Mouse (Mus musculus): Measurements from ENCODE around the gene Ppp2ca. TPM values are rescaled to one million over a fixed set of nuclear protein-coding genes. Genes with fewer than 3 reads are reported as not detected.
"Not testable (repeated sequence)": the region's sequence is repeated elsewhere in the genome, so short reads cannot be mapped to it uniquely, and the experiment has no call there.

Ppp2ca gene
- polyA plus RNA-seq, 1 experiment from 2014 or later: 42.1 TPM

- no peak for ATAC-seq
Measured at GRCm38 (mm10) chr11:52109421-52109820, 10.9 kb downstream of the Ppp2ca start.

GRCm38 (mm10) chr11:52115479-52115878 is 17.0 kb downstream of the Ppp2ca start:
- Histone ChIP-seq H3K9me3 (ENCODE audit: low read length) (no peaks in the 10 kb centered on the region), H3K4me1 (ENCODE audit: insufficient read depth, low read depth, low read length) (no peaks in the 10 kb centered on the region), H3K9ac (replicated peaks; ENCODE audit: low read depth) (no peak overlapping the region), H3K4me3 (ENCODE audit: low read depth, low read length) (no peak overlapping the region), H3K36me3 (ENCODE audit: insufficient read depth, low read length) (peaks cover 27% of the 10 kb centered on the region), H3K27me3 (replicated peaks; ENCODE audit: insufficient read depth, low read length) (no peaks in the 10 kb centered on the region), H3K27ac (ENCODE audit: low read length) (no peak overlapping the region), H3K4me2 (replicated peaks; ENCODE audit: low read depth, low read length) (no peak overlapping the region)
- DNase-seq (ENCODE audit: low spot score): no peak
- 90% methylated on average over 3 of the region's 3 CpGs for WGBS
- TF ChIP-seq EP300 (IDR thresholded peaks at IDR 0.05) (no peak), CTCF (IDR thresholded peaks at IDR 0.05) (no peak)
- no peak for ATAC-seq

More at GRCm38 (mm10) chr11:52109421-52109820, 10.9 kb downstream of the Ppp2ca start:
- DNase-seq (ENCODE audit: low spot score): no peak
- Histone ChIP-seq H3K4me2 (replicated peaks; ENCODE audit: low read depth, low read length) (no peak overlapping the region), H3K36me3 (ENCODE audit: insufficient read depth, low read length) (no peaks in the 10 kb centered on the region), H3K27ac (ENCODE audit: low read length) (no peak overlapping the region), H3K27me3 (replicated peaks; ENCODE audit: insufficient read depth, low read length) (no peaks in the 10 kb centered on the region), H3K9me3 (ENCODE audit: low read length) (no peaks in the 10 kb centered on the region), H3K4me1 (ENCODE audit: insufficient read depth, low read depth, low read length) (no peaks in the 10 kb centered on the region), H3K4me3 (ENCODE audit: low read depth, low read length) (no peak overlapping the region), H3K9ac (replicated peaks; ENCODE audit: low read depth) (no peak overlapping the region)
- WGBS: 83% methylated on average over 1 of the region's 1 CpGs
- TF ChIP-seq CTCF (IDR thresholded peaks at IDR 0.05) (no peak), EP300 (IDR thresholded peaks at IDR 0.05) (no peak)

GRCm38 (mm10) chr11:52116117-52116516 is 17.6 kb downstream of the Ppp2ca start:
- DNase-seq (ENCODE audit: low spot score); H3K27ac ChIP-seq (ENCODE audit: low read length); ATAC-seq; H3K4me2 ChIP-seq (replicated peaks; ENCODE audit: low read depth, low read length); H3K9ac ChIP-seq (replicated peaks; ENCODE audit: low read depth); H3K27me3 ChIP-seq (replicated peaks; ENCODE audit: insufficient read depth, low read length); H3K9me3 ChIP-seq (ENCODE audit: low read length); H3K4me1 ChIP-seq (ENCODE audit: insufficient read depth, low read depth, low read length); H3K4me3 ChIP-seq (ENCODE audit: low read depth, low read length): not testable (repeated sequence)
- 95% methylated on average over 6 of the region's 6 CpGs for WGBS
- H3K36me3 ChIP-seq (ENCODE audit: insufficient read depth, low read length): peaks cover 27% of the 10 kb centered on the region

GRCm38 (mm10) chr11:52117156-52117555 is 18.7 kb downstream of the Ppp2ca start:
- ATAC-seq: no peak
- Histone ChIP-seq H3K27ac (ENCODE audit: low read length) (no peak overlapping the region), H3K4me2 (replicated peaks; ENCODE audit: low read depth, low read length) (no peak overlapping the region), H3K9ac (replicated peaks; ENCODE audit: low read depth) (no peak overlapping the region), H3K4me1 (ENCODE audit: insufficient read depth, low read depth, low read length) (no peaks in the 10 kb centered on the region), H3K27me3 (replicated peaks; ENCODE audit: insufficient read depth, low read length) (no peaks in the 10 kb centered on the region), H3K9me3 (ENCODE audit: low read length) (no peaks in the 10 kb centered on the region), H3K36me3 (ENCODE audit: insufficient read depth, low read length) (peaks cover 30% of the 10 kb centered on the region), H3K4me3 (ENCODE audit: low read depth, low read length) (no peak overlapping the region)
- 91% methylated on average over 7 of the region's 7 CpGs for WGBS
- TF ChIP-seq CTCF (IDR thresholded peaks at IDR 0.05): no peak
- DNase-seq (ENCODE audit: low spot score): no peak

GRCm38 (mm10) chr11:52120415-52120814 is 21.9 kb downstream of the Ppp2ca start:
- not testable (repeated sequence) for H3K9me3 ChIP-seq (ENCODE audit: low read length)
- peaks cover 34% of the 10 kb centered on the region for H3K36me3 ChIP-seq (ENCODE audit: insufficient read depth, low read length)

GRCm38 (mm10) chr11:52122045-52122444 is 23.6 kb downstream of the Ppp2ca start:
- H3K4me2 ChIP-seq (replicated peaks; ENCODE audit: low read depth, low read length): no peak overlapping the region
- no peak overlapping the region for H3K9ac ChIP-seq (replicated peaks; ENCODE audit: low read depth)
- H3K4me1 ChIP-seq (ENCODE audit: insufficient read depth, low read depth, low read length): no peaks in the 10 kb centered on the region
- WGBS: 82% methylated on average over 6 of the region's 6 CpGs
- H3K36me3 ChIP-seq (ENCODE audit: insufficient read depth, low read length): peaks cover 30% of the 10 kb centered on the region
- H3K27me3 ChIP-seq (replicated peaks; ENCODE audit: insufficient read depth, low read length): no peaks in the 10 kb centered on the region
- DNase-seq (ENCODE audit: low spot score): no peak
- no peak overlapping the region for H3K27ac ChIP-seq (ENCODE audit: low read length)
- H3K9me3 ChIP-seq (ENCODE audit: low read length): no peaks in the 10 kb centered on the region
- no peak for ATAC-seq
- TF ChIP-seq EP300 (IDR thresholded peaks at IDR 0.05) (no peak), CTCF (IDR thresholded peaks at IDR 0.05) (no peak)
- H3K4me3 ChIP-seq (ENCODE audit: low read depth, low read length): no peak overlapping the region

More at GRCm38 (mm10) chr11:52120415-52120814, 21.9 kb downstream of the Ppp2ca start:
- H3K27ac ChIP-seq (ENCODE audit: low read length); H3K4me3 ChIP-seq (ENCODE audit: low read depth, low read length); H3K4me1 ChIP-seq (ENCODE audit: insufficient read depth, low read depth, low read length); ATAC-seq; DNase-seq (ENCODE audit: low spot score); H3K9ac ChIP-seq (replicated peaks; ENCODE audit: low read depth); H3K4me2 ChIP-seq (replicated peaks; ENCODE audit: low read depth, low read length); H3K27me3 ChIP-seq (replicated peaks; ENCODE audit: insufficient read depth, low read length): not testable (repeated sequence)
- peak; percentile 46 for TF ChIP-seq CTCF (IDR thresholded peaks at IDR 0.05)

GRCm38 (mm10) chr11:52124468-52124867 is 26.0 kb downstream of the Ppp2ca start:
- no peak for ATAC-seq
- no peaks in the 10 kb centered on the region for H3K27me3 ChIP-seq (replicated peaks; ENCODE audit: insufficient read depth, low read length)
- 90% methylated on average over 4 of the region's 4 CpGs for WGBS
- H3K36me3 ChIP-seq (ENCODE audit: insufficient read depth, low read length): peaks cover 13% of the 10 kb centered on the region; the same call in 1 of the 2 replicates
- no peak overlapping the region for H3K4me2 ChIP-seq (replicated peaks; ENCODE audit: low read depth, low read length)
- no peak overlapping the region for H3K27ac ChIP-seq (ENCODE audit: low read length)
- H3K4me3 ChIP-seq (ENCODE audit: low read depth, low read length): no peak overlapping the region
- H3K4me1 ChIP-seq (ENCODE audit: insufficient read depth, low read depth, low read length): no peaks in the 10 kb centered on the region
- no peaks in the 10 kb centered on the region for H3K9me3 ChIP-seq (ENCODE audit: low read length)
- no peak for TF ChIP-seq CTCF (IDR thresholded peaks at IDR 0.05)
- no peak for TF ChIP-seq EP300 (IDR thresholded peaks at IDR 0.05)
- H3K9ac ChIP-seq (replicated peaks; ENCODE audit: low read depth): no peak overlapping the region
- no peak for DNase-seq (ENCODE audit: low spot score)
